Mouse (Mus musculus): Measurements from ENCODE around the gene Birc7. TPM values are rescaled to one million over a fixed set of nuclear protein-coding genes. Genes with fewer than 3 reads are reported as not detected.

The Birc7 gene
- polyA plus RNA-seq (2015; fragmentation: Nextera tagmentation; extraction: Ambion mirVana): 0.07 TPM in 1 of 2 replicates, not detected in the other

DNA sequence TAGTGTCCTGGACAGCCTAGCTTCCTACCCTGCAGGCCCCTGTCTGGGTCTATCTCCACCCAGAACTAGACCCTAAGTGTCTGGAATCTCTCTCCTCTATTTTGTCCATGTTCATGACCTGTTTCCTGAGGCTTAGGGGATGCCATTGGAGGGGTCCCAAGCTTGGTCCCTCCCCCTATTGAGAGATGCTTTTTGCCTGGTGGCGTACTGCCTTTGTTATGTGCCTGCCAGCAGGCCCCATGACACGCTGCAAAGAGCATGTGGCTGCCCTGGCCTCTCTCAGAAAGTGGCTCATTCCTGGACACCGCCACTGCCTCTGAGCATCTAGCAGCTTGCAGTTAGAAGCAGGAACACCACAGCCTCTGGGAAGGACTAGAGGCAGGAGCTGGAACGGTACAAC, at the start of gene Birc7:
Birc7 (plus strand) TSS at position 301 of the 400 bp plus-strand sequence.

DNA sequence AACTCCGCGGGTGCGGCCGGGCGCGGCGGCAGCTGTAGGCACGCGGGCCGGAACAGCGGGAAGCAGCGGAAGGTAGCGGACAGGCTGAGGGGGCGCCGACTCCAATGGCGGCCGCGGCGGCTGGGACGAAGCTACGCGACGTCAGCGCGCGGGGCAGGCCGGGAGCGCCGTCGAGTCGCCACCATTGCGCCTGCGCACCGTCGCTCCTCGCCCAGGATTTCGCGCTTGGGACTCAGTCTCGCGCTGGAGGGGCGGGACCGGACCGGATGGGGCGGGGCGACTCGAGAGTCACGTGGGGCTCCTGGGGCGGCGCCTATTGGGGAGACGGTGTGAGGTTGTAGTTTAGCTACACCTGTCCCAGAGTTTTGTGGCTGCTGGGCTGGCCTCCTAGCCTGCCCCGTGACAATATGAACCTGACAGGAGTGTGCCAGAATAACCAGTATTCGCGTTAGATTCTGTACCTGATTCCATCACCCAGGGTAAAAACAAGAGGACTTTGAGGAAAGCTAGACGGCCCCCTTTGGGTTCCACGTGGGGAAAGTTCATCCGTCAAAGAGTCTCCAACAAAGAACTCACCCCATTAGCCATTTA, 7.9 kb upstream of the Birc7 start, which contains the start of gene Ythdf1:
Ythdf1 (minus strand) TSS at position 140 of the 591 bp plus-strand sequence.

DNA sequence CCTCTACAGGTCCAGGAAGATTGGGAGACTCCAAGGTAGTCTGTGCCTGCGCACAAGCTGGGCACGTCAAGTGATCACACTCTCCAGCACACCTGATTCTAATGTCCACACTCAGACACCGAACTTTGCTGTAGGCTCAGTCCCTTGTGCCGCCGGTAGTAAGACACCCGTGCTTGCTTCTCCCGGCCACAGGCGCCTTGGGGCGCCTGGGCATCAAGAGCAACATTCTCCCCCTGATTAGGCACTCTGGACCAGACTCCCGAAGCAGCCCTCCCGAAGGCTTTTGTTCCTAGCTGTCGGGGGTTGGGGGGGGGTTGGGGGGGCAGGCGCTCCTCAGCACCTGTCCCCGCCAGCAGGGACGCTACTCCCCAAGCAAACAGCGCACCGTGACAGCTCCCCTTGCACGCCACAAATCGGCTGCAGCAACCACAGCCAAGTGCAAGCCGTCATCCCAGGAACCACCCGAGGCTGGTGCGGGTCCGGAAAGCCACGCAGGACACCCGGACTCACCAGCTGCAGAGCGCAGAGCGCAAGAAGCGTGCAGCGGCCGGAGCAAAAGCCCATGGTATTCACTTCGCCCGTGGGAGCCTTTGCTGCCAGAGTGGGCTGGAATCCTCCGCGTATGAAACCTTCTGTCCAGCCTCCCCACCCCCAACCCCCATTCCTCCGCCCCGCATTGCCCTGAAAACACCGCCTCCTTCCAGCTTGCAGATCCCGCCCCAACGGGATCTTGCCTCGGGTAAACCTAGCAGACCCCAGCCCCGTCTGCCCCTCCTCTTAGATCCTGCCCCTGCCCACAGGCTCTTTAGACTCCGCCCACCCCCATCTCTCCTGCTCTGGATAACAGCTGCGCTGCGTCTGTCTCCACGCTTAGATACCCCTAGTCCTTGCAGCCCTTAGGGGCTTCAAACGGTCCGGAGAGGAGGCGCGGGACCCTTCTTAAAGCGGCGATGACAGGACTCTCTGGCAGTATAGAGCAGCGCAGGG, 25.5 kb downstream of the Birc7 start, which contains the start of gene Nkain4:
Nkain4 (minus strand) TSS at position 639 of the 987 bp plus-strand sequence.

DNA sequence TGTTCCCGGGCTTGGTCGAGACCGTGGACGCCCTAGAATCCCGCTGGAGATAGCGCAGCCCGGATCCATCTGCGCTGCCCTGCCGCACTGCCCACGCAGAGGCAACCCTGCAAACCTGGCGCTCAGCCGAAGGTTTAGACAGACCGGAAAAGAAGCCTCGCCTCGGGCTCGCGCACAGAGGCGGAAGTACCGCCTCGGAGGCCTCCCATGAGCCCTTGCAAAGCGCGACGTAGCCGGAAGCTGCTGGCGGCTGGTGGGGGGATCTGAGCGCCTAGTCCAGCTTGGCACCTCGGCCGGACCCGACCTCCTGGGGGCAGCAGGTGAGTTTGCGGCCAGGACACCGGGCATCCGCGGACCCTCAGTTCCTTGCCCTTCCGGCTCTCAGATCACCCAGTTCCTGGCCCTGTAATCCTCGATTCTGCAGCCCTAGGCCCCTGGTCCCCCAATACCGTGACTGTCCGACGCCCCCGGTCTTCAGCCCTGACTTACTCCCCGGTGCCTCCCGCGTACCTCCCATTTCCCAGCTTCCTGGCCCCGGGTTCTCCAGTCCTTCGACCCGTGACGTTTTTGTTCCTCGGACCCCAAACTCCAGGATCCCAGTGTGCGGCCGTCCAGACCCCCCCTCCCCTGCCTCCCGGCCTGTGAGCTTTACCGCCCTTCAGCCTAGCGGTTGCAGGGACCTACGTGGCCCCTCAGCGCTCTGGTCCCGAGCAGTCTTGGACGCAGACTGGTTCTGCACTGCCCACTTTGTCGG, 38.4 kb downstream of the Birc7 start, which contains the start of gene Arfgap1:
Arfgap1 (plus strand) TSS at position 216 of the 754 bp plus-strand sequence.

Other genes starting within 250 kb of the Birc7 start
- gene Dido1, start 219.0 kb upstream of the Birc7 start, polyA plus RNA-seq (2015; fragmentation: Nextera tagmentation; extraction: Ambion mirVana): 16.0 and 16.7 TPM in 2 replicates
- 124 and 144 TPM in 2 replicates for gene Gid8, start 218.9 kb upstream of the Birc7 start, polyA plus RNA-seq (2015; fragmentation: Nextera tagmentation; extraction: Ambion mirVana)
- 5.3 and 5.4 TPM in 2 replicates for gene Slc17a9, start 203.8 kb upstream of the Birc7 start, polyA plus RNA-seq (2015; fragmentation: Nextera tagmentation; extraction: Ambion mirVana)
- gene Bhlhe23, start 152.1 kb upstream of the Birc7 start, polyA plus RNA-seq (2015; fragmentation: Nextera tagmentation; extraction: Ambion mirVana): not detected in 2 replicates
- gene Ythdf1, start 8.1 kb upstream of the Birc7 start, polyA plus RNA-seq (2015; fragmentation: Nextera tagmentation; extraction: Ambion mirVana): 29.7 and 31.2 TPM in 2 replicates
- gene Nkain4, start 25.7 kb downstream of the Birc7 start, polyA plus RNA-seq (2015; fragmentation: Nextera tagmentation; extraction: Ambion mirVana): 12.8 and 21.1 TPM in 2 replicates
- gene Arfgap1, start 38.2 kb downstream of the Birc7 start, polyA plus RNA-seq (2015; fragmentation: Nextera tagmentation; extraction: Ambion mirVana): 33.4 and 41.2 TPM in 2 replicates
- 0.02 and 0.23 TPM in 2 replicates for gene Col20a1, start 57.5 kb downstream of the Birc7 start, polyA plus RNA-seq (2015; fragmentation: Nextera tagmentation; extraction: Ambion mirVana)
- gene Chrna4, start 114.5 kb downstream of the Birc7 start, polyA plus RNA-seq (2015; fragmentation: Nextera tagmentation; extraction: Ambion mirVana): 0.08 TPM in 1 of 2 replicates, not detected in the other
- gene Kcnq2, start 206.3 kb downstream of the Birc7 start, polyA plus RNA-seq (2015; fragmentation: Nextera tagmentation; extraction: Ambion mirVana): 0.16 and 0.26 TPM in 2 replicates
- not detected in 2 replicates for gene Eef1a2, start 228.0 kb downstream of the Birc7 start, polyA plus RNA-seq (2015; fragmentation: Nextera tagmentation; extraction: Ambion mirVana)